Mouse (Mus musculus) neural tube, embryonic 15.5 days (tissue): ENCODE data around the gene Mmp15. TPM values are rescaled to one million over a fixed set of nuclear protein-coding genes. Genes with fewer than 3 reads are reported as not detected.

Experiments used
- ATAC-seq: fragments of 200-750 bp; cut with Nextera tagmentation; 2 replicates; pipeline ENCODE4 v1.8.0; 2017; ENCODE audit warnings: mild to moderate bottlenecking, moderate TSS enrichment, moderate library complexity; ENCODE audit not compliant: low FRiP score
- H3K27ac ChIP-seq: fragments of 300-500 bp; sonication (generic); replicated peaks from 2 replicates; pipeline ENCODE4 v1.5.1; 2015; ENCODE audit warnings: mild to moderate bottlenecking, inconsistent platforms
- H3K27me3 ChIP-seq: fragments of 300-500 bp; sonication (generic); replicated peaks from 2 replicates; pipeline ENCODE4 v1.6.1; 2015; ENCODE audit warnings: inconsistent platforms
- H3K36me3 ChIP-seq: fragments of 300-500 bp; sonication (generic); 2 replicates; pipeline ENCODE4 v1.6.1; 2015; ENCODE audit warnings: inconsistent platforms
- H3K4me1 ChIP-seq: fragments of 300-500 bp; sonication (generic); 2 replicates; pipeline ENCODE4 v1.6.1; 2015; ENCODE audit warnings: inconsistent platforms
- H3K4me2 ChIP-seq: fragments of 300-500 bp; sonication (generic); 2 replicates; pipeline ENCODE4 v1.6.1; 2015; ENCODE audit warnings: inconsistent platforms, mild to moderate bottlenecking, moderate library complexity
- H3K4me3 ChIP-seq: fragments of 300-500 bp; sonication (generic); replicated peaks from 2 replicates; pipeline ENCODE4 v1.5.1; 2015; ENCODE audit warnings: mild to moderate bottlenecking, inconsistent platforms
- H3K9ac ChIP-seq: fragments of 300-500 bp; sonication (generic); replicated peaks from 2 replicates; pipeline ENCODE4 v1.6.1; 2015; ENCODE audit warnings: mild to moderate bottlenecking, inconsistent platforms
- H3K9me3 ChIP-seq: fragments of 300-500 bp; sonication (generic); replicated peaks from 2 replicates; pipeline ENCODE4 v1.6.1; 2016; ENCODE audit warnings: inconsistent platforms
- whole genome bisulfite sequencing: fragments of 180-500 bp; shearing (Covaris S2); methylation state at CpG from one replicate; pipeline ENCODE4 v1.1.7; 2015; ENCODE audit warnings: mixed read lengths; 5-methylcytosine and 5-hydroxymethylcytosine counted together
- polyA plus RNA-seq: library from polyadenylated mRNA; unstranded; fragments of >200 nt; fragmentation: Nextera tagmentation; extraction: Ambion mirVana; gene quantifications from 2 replicates; pipeline ENCODE4 v1.2.1, GENCODE M21; 2015

Mmp15 gene
- polyA plus RNA-seq: 20.9 and 21.4 TPM in 2 replicates

- H3K4me2 ChIP-seq: peak within 1 kb of the TSS; percentile 75
- H3K4me3 ChIP-seq: peak within 1 kb of the TSS; percentile 91
- no peaks in the 10 kb centered on the region for H3K36me3 ChIP-seq
- peak; percentile 65 for ATAC-seq
- H3K27me3 ChIP-seq: no peaks in the 10 kb centered on the region
- H3K9me3 ChIP-seq: no peaks in the 10 kb centered on the region
- peaks cover 71% of the 10 kb centered on the region for H3K4me1 ChIP-seq
- peak within 1 kb of the TSS; percentile 83 for H3K9ac ChIP-seq
- peak within 1 kb of the TSS; percentile 85 for H3K27ac ChIP-seq
- WGBS: under 1% methylated on average over 77 of the region's 80 CpGs
Observed at GRCm38 (mm10) chr8:95352151-95352870, at the start of gene Mmp15. Mmp15 (plus strand) TSS chr8:95352268.

DNA sequence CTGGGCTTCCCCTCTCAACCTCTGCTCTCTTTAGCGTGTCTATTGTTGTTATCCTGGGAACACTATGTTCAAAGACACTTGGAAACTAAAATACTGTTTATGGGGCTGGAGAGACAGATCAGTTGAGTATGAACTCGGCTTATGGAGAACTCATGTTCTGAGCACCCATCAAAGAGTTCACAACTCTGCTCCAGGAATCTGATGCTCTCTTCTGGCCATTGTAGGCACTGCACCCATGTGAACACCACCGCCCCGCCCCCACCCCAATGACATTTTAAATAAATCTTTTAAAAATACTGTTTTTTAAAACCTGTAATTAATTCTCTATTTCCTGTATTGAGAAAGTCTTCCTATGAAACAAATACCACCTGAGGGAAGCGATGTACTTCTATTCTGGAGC, 49.7 kb upstream of the Mmp15 start:
- ATAC-seq: no peak
- H3K27ac ChIP-seq: no peak overlapping the region
- no peaks in the 10 kb centered on the region for H3K36me3 ChIP-seq
- no peaks in the 10 kb centered on the region for H3K9me3 ChIP-seq
- WGBS: 20% methylated on average over 5 of the region's 5 CpGs
- H3K4me2 ChIP-seq: no peak overlapping the region
- H3K4me1 ChIP-seq: peaks cover 7% of the 10 kb centered on the region; the same call in 1 of the 2 replicates
- no peak overlapping the region for H3K9ac ChIP-seq
- no peak overlapping the region for H3K4me3 ChIP-seq
- no peaks in the 10 kb centered on the region for H3K27me3 ChIP-seq

DNA sequence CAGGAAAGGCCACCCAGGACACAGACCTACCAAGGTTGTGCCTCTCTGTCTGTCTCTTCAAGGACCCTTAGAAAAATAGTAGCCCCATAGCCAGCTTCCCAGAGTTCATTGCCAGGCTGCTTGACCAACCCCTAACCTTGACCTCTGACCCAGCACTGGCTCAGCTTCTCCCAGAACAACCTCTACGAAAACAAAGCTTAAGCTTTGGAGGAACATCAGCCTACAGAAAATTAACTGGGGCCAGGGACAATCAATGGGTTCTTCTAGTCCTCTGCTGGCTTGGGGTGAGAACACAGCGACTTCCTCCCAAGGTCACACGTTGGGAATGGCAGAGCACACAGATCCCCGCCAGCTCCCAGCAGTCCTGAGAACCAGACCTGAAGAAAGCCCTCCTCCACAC, 46.5 kb upstream of the Mmp15 start:
- WGBS: 85% methylated on average over 4 of the region's 4 CpGs
- Histone ChIP-seq H3K27ac (no peak overlapping the region), H3K4me1 (peaks cover 8% of the 10 kb centered on the region; the same call in 1 of the 2 replicates), H3K4me3 (no peak overlapping the region), H3K27me3 (no peaks in the 10 kb centered on the region), H3K9me3 (no peaks in the 10 kb centered on the region), H3K4me2 (no peak overlapping the region), H3K9ac (no peak overlapping the region), H3K36me3 (no peaks in the 10 kb centered on the region)
- ATAC-seq: no peak

- ATAC-seq: no peak
Observed at GRCm38 (mm10) chr8:95306431-95306830, 45.6 kb upstream of the Mmp15 start, which contains the start of gene Cngb1. Cngb1 (minus strand) TSS chr8:95306585.

DNA sequence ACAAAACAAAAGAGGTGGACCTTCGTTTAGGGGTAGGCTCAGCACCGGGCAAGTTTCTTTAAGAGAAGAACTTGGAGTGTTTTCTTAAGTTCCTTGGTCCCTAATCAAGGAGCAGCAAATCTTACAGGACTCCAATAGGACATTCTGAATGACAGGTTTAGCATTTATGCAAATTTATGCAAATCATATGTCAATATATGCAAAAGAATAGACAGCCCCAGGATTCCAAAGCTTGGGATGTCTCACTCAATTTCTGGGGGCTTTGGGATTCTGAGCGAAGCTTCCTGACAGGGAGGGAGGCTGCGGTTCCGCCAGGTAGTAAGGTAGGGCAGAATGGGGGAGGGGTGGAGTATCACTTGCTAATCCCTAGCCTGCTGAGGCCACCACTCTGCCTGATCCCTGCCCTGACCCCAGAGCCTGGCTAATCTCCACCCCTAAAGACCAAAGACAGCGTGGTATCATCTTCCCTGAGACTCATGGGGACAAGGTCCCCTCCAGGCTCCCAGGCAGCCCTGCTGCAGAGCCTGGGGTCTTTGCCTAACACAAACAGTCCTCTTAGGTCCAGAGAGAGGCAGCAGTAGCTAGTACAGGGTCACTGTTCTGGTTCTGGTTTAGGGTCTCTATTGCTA, 41.6 kb upstream of the Mmp15 start, which contains the start of gene Tepp:
Gene Tepp, plus strand, starts transcription at position 225 of the 629 bp plus-strand sequence.
- H3K4me3 ChIP-seq: no peak within 1 kb of the TSS
- H3K4me1 ChIP-seq: 0 out of 2 replicates have a peak, but pooled peaks cover 3% of the 10 kb centered on the region
- H3K27me3 ChIP-seq: no peaks in the 10 kb centered on the region
- H3K27ac ChIP-seq: no peak within 1 kb of the TSS
- H3K4me2 ChIP-seq: no peak within 1 kb of the TSS
- no peak within 1 kb of the TSS for H3K9ac ChIP-seq
- H3K36me3 ChIP-seq: no peaks in the 10 kb centered on the region
- 34% methylated on average over 6 of the region's 6 CpGs for WGBS
- H3K9me3 ChIP-seq: no peaks in the 10 kb centered on the region
- ATAC-seq: no peak

More at GRCm38 (mm10) chr8:95306431-95306830, 45.6 kb upstream of the Mmp15 start, which contains the start of gene Cngb1:
- no peak within 1 kb of the TSS for H3K4me3 ChIP-seq
- H3K36me3 ChIP-seq: no peaks in the 10 kb centered on the region
- no peak within 1 kb of the TSS for H3K27ac ChIP-seq
- WGBS: 62% methylated on average over 6 of the region's 6 CpGs
- H3K9ac ChIP-seq: no peak within 1 kb of the TSS
- H3K9me3 ChIP-seq: no peaks in the 10 kb centered on the region
- H3K27me3 ChIP-seq: no peaks in the 10 kb centered on the region
- no peak within 1 kb of the TSS for H3K4me2 ChIP-seq
- H3K4me1 ChIP-seq: 0 out of 2 replicates have a peak, but pooled peaks cover 3% of the 10 kb centered on the region

GRCm38 (mm10) chr8:95312836-95313235, 39.2 kb upstream of the Mmp15 start:
- no peak overlapping the region for H3K9ac ChIP-seq
- ATAC-seq: no peak
- H3K4me2 ChIP-seq: no peak overlapping the region
- 0 out of 2 replicates have a peak, but pooled peaks cover 3% of the 10 kb centered on the region for H3K4me1 ChIP-seq
- no peak overlapping the region for H3K4me3 ChIP-seq
- 72% methylated on average over 18 of the region's 18 CpGs for WGBS
- H3K9me3 ChIP-seq: no peaks in the 10 kb centered on the region
- no peak overlapping the region for H3K27ac ChIP-seq
- H3K36me3 ChIP-seq: no peaks in the 10 kb centered on the region
- no peaks in the 10 kb centered on the region for H3K27me3 ChIP-seq

DNA sequence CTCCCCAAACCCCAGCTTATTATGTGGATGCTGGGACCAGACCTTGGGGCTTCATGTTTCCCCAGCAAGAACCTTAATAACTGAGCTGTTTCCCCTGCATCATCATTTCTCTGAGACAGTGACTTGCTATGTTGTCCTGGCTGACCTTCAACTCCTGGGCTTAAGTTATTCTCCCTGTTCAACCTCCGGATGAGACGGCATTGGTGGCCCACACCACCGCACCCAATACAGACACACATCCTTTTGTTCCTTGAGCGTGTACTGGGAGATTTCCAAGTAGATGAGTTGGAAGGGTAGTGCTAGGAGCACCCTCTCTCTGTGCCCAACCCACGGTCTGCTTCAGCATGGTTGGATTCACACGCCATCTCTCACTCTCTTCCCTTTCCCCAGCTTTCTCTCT, 38.2 kb upstream of the Mmp15 start:
- no peak overlapping the region for H3K4me3 ChIP-seq

DNA sequence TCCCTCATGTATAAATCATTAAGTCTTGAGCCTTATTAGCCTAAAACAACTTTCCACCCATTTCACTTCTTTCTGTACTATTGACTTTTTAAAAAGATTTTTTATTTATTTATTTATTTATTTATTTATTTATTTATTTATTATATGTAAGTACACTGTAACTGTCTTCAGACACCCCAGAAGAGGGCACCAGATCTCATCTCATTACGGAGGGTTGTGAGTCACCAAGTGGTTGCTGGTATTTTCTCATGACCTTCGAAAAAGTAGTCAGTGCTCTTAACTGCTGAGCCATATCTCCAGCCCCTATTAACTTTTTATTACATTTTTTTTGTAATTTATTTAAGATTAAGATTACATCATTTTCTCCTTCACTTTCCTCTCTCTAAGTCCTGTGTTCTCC, 37.4 kb upstream of the Mmp15 start:
- no peak overlapping the region for H3K9ac ChIP-seq
- H3K4me1 ChIP-seq: 0 out of 2 replicates have a peak, but pooled peaks cover 3% of the 10 kb centered on the region
- no peaks in the 10 kb centered on the region for H3K36me3 ChIP-seq
- no peak overlapping the region for H3K27ac ChIP-seq
- no peak for ATAC-seq
- no peak overlapping the region for H3K4me2 ChIP-seq
- H3K4me3 ChIP-seq: no peak overlapping the region
- WGBS: 81% methylated on average over 2 of the region's 2 CpGs
- H3K9me3 ChIP-seq: no peaks in the 10 kb centered on the region
- no peaks in the 10 kb centered on the region for H3K27me3 ChIP-seq

More for the DNA sequence above, 38.2 kb upstream of the Mmp15 start:
- Histone ChIP-seq H3K4me2 (no peak overlapping the region), H3K36me3 (no peaks in the 10 kb centered on the region), H3K27ac (no peak overlapping the region), H3K9ac (no peak overlapping the region), H3K27me3 (no peaks in the 10 kb centered on the region), H3K4me1 (0 out of 2 replicates have a peak, but pooled peaks cover 3% of the 10 kb centered on the region), H3K9me3 (no peaks in the 10 kb centered on the region)
- whole genome bisulfite sequencing: 90% methylated on average over 6 of the region's 6 CpGs
- no peak for ATAC-seq

- Histone ChIP-seq H3K4me2 (no peak overlapping the region), H3K4me1 (peaks cover 9% of the 10 kb centered on the region), H3K9ac (no peak overlapping the region), H3K9me3 (no peaks in the 10 kb centered on the region), H3K27ac (no peak overlapping the region), H3K27me3 (no peaks in the 10 kb centered on the region), H3K36me3 (no peaks in the 10 kb centered on the region), H3K4me3 (no peak overlapping the region)
- ATAC-seq: no peak
- 93% methylated on average over 1 of the region's 1 CpGs for WGBS
Observed at GRCm38 (mm10) chr8:95315350-95315749, 36.7 kb upstream of the Mmp15 start.

GRCm38 (mm10) chr8:95320224-95321139, 31.6 kb upstream of the Mmp15 start:
- Histone ChIP-seq H3K27me3 (no peaks in the 10 kb centered on the region), H3K4me3 (peak overlapping the region; percentile 45), H3K4me1 (peaks cover 16% of the 10 kb centered on the region), H3K27ac (peak overlapping the region; percentile 54), H3K9me3 (no peaks in the 10 kb centered on the region), H3K9ac (peak overlapping the region; percentile 47), H3K4me2 (peak overlapping the region; percentile 92), H3K36me3 (peaks cover 12% of the 10 kb centered on the region; the same call in 1 of the 2 replicates)
- 2% methylated on average over 41 of the region's 41 CpGs for WGBS
- ATAC-seq: peak; percentile 82

- no peaks in the 10 kb centered on the region for H3K9me3 ChIP-seq
- H3K9ac ChIP-seq: no peak overlapping the region
- H3K4me3 ChIP-seq: no peak overlapping the region
- no peaks in the 10 kb centered on the region for H3K27me3 ChIP-seq
- no peak overlapping the region for H3K4me2 ChIP-seq
- H3K4me1 ChIP-seq: peaks cover 33% of the 10 kb centered on the region
- H3K27ac ChIP-seq: no peak overlapping the region
- ATAC-seq: no peak
- 86% methylated on average over 3 of the region's 3 CpGs for WGBS
- H3K36me3 ChIP-seq: peaks cover 37% of the 10 kb centered on the region
Observed at GRCm38 (mm10) chr8:95323201-95323600, 28.9 kb upstream of the Mmp15 start.
